ENCODE assay signal across 12 mouse cellular contexts in genomic region chr5:111151882-111152759, GRCm38 (mm10).
A peak's percentile ranks its signal among the peaks of the same experiment; 100 is the strongest.
DNase-seq lines count a peak whose midpoint lies in the region; ATAC-seq and TF ChIP-seq lines count a peak whose summit lies in the region.
"Had no signal": no experiment of that assay in that cellular context is flagged by ENCODE, and none has a peak within 500 bp of the region (broad histone marks: within the 10 kb centered on the region; RNA-seq: fewer than 3 reads in every experiment).

No protein-coding gene starts in this region.

- ATAC-seq in midbrain, postnatal 0 days (ENCODE audit: low FRiP score): no peak
- ATAC-seq in hindbrain, embryonic 15.5 days (ENCODE audit: low FRiP score, low read depth): no peak
- no peak for ATAC-seq in limb, embryonic 11.5 days (ENCODE audit: insufficient number of reproducible peaks, low FRiP score, low TSS enrichment, low read depth)
- no peak for ATAC-seq in forebrain, embryonic 13.5 days

- DNase-seq in midbrain, embryonic 10.5 days (ENCODE audit: low spot score): no peak
- DNase-seq in midbrain, postnatal 0 days (ENCODE audit: low spot score): no peak
- peak; percentile 59 for DNase-seq in limb, embryonic 11.5 days (ENCODE audit: low spot score)
- peak; percentile 53 for DNase-seq in yolk sac, embryonic 10.5 days (ENCODE audit: low spot score)
- no peak for DNase-seq in cerebellum, adult 11 months
- DNase-seq in lung, postnatal 36 days: no peak
- DNase-seq: cerebellum, adult 9-10 months; lung, adult 2 months; spleen, adult 18-20 months; thymus, postnatal 25 days had no signal

- H3K4me1 ChIP-seq in midbrain, embryonic 10.5 days: peaks cover 55% of the 10 kb centered on the region
- peaks cover 19% of the 10 kb centered on the region; the same call in 1 of the 2 replicates for H3K4me1 ChIP-seq in midbrain, postnatal 0 days (ENCODE audit: insufficient read depth, low read length)
- H3K4me1 ChIP-seq in hindbrain, embryonic 15.5 days (replicated peaks): peaks cover 36% of the 10 kb centered on the region
- H3K4me1 ChIP-seq in limb, embryonic 11.5 days (ENCODE audit: control insufficient read depth, insufficient read depth, low read length): peaks cover 35% of the 10 kb centered on the region
- peaks cover 38% of the 10 kb centered on the region for H3K4me1 ChIP-seq in forebrain, embryonic 13.5 days

- no peak overlapping the region for H3K9ac ChIP-seq in midbrain, postnatal 0 days (replicated peaks; ENCODE audit: low read length, poor library complexity, severe bottlenecking)
- no peak overlapping the region for H3K9ac ChIP-seq in hindbrain, embryonic 15.5 days
- H3K9ac ChIP-seq in limb, embryonic 11.5 days (ENCODE audit: low read length): no peak overlapping the region; the same call in 1 of the 2 replicates
- no peak overlapping the region for H3K9ac ChIP-seq in forebrain, embryonic 13.5 days

- peak overlapping the region; percentile 33; the same call in 1 of the 2 replicates for H3K27ac ChIP-seq in midbrain, embryonic 10.5 days (replicated peaks)
- H3K27ac ChIP-seq in midbrain, postnatal 0 days (ENCODE audit: low read depth, low read length): no peak overlapping the region
- H3K27ac ChIP-seq in hindbrain, embryonic 15.5 days (replicated peaks): 0 out of 2 replicates have a peak overlapping the region, but pooled peaks have one; percentile 35
- H3K27ac ChIP-seq in limb, embryonic 11.5 days (replicated peaks; ENCODE audit: low read depth, low read length): no peak overlapping the region
- H3K27ac ChIP-seq in forebrain, embryonic 13.5 days: no peak overlapping the region

- 49% methylated on average over 19 of the region's 19 CpGs for WGBS in midbrain, embryonic 10.5 days
- WGBS in midbrain, postnatal 0 days: 44% methylated on average over 19 of the region's 19 CpGs
- WGBS in hindbrain, embryonic 15.5 days: 46% methylated on average over 19 of the region's 19 CpGs
- WGBS in limb, embryonic 11.5 days: 22% methylated on average over 19 of the region's 19 CpGs
- WGBS in forebrain, embryonic 13.5 days: 63% methylated on average over 19 of the region's 19 CpGs

- H3K27me3 ChIP-seq in midbrain, embryonic 10.5 days (ENCODE audit: low read depth, poor library complexity, severe bottlenecking): no peaks in the 10 kb centered on the region
- H3K27me3 ChIP-seq in midbrain, postnatal 0 days (ENCODE audit: insufficient read depth, low read length): no peaks in the 10 kb centered on the region
- no peaks in the 10 kb centered on the region for H3K27me3 ChIP-seq in hindbrain, embryonic 15.5 days
- no peaks in the 10 kb centered on the region for H3K27me3 ChIP-seq in limb, embryonic 11.5 days (ENCODE audit: control insufficient read depth, insufficient read depth, low read length)
- no peaks in the 10 kb centered on the region for H3K27me3 ChIP-seq in forebrain, embryonic 13.5 days

- TF ChIP-seq CTCF in midbrain, postnatal 0 days (IDR thresholded peaks at IDR 0.05): no peak

- H3K9me3 ChIP-seq in midbrain, embryonic 10.5 days (replicated peaks): no peaks in the 10 kb centered on the region
- H3K9me3 ChIP-seq in midbrain, postnatal 0 days (ENCODE audit: low read length): no peaks in the 10 kb centered on the region
- no peaks in the 10 kb centered on the region for H3K9me3 ChIP-seq in hindbrain, embryonic 15.5 days
- no peaks in the 10 kb centered on the region for H3K9me3 ChIP-seq in limb, embryonic 11.5 days (ENCODE audit: control insufficient read depth, low read length)
- no peaks in the 10 kb centered on the region for H3K9me3 ChIP-seq in forebrain, embryonic 13.5 days (replicated peaks)

- no peak overlapping the region for H3K4me3 ChIP-seq in midbrain, embryonic 10.5 days
- H3K4me3 ChIP-seq in midbrain, postnatal 0 days (ENCODE audit: low read depth, low read length): no peak overlapping the region
- no peak overlapping the region for H3K4me3 ChIP-seq in hindbrain, embryonic 15.5 days
- no peak overlapping the region for H3K4me3 ChIP-seq in limb, embryonic 11.5 days (ENCODE audit: low read depth, low read length)
- H3K4me3 ChIP-seq in forebrain, embryonic 13.5 days: no peak overlapping the region

- no peak overlapping the region for H3K4me2 ChIP-seq in midbrain, postnatal 0 days (ENCODE audit: low read depth, low read length, poor library complexity, severe bottlenecking)
- H3K4me2 ChIP-seq in hindbrain, embryonic 15.5 days: no peak overlapping the region
- no peak overlapping the region for H3K4me2 ChIP-seq in limb, embryonic 11.5 days (ENCODE audit: low read depth, severe bottlenecking)
- H3K4me2 ChIP-seq in forebrain, embryonic 13.5 days: no peak overlapping the region

- no peaks in the 10 kb centered on the region for H3K36me3 ChIP-seq in midbrain, embryonic 10.5 days
- H3K36me3 ChIP-seq in midbrain, postnatal 0 days (ENCODE audit: insufficient read depth, low read length): no peaks in the 10 kb centered on the region
- H3K36me3 ChIP-seq in hindbrain, embryonic 15.5 days: no peaks in the 10 kb centered on the region
- no peaks in the 10 kb centered on the region for H3K36me3 ChIP-seq in limb, embryonic 11.5 days (ENCODE audit: control insufficient read depth, insufficient read depth, low read length)
- no peaks in the 10 kb centered on the region for H3K36me3 ChIP-seq in forebrain, embryonic 13.5 days (ENCODE audit: poor library complexity, severe bottlenecking)

Comparison
In these comparisons a context has a peak if more than half of its experiments do, and no peak if none do; other contexts are left out.
1. H3K27ac ChIP-seq: peak in midbrain, embryonic 10.5 days (single experiment) and hindbrain, embryonic 15.5 days (single experiment); none in midbrain, postnatal 0 days (single experiment), limb, embryonic 11.5 days (single experiment) and forebrain, embryonic 13.5 days (single experiment).
2. DNase-seq: peak in limb, embryonic 11.5 days (single experiment) and yolk sac, embryonic 10.5 days (single experiment); none in midbrain, embryonic 10.5 days (single experiment), midbrain, postnatal 0 days (single experiment), cerebellum, adult 11 months (single experiment) and lung, postnatal 36 days (single experiment).